Mouse (Mus musculus) hindbrain, embryonic 12.5 days (tissue): ENCODE results near the gene Fam196b. TPM values are rescaled to one million over a fixed set of nuclear protein-coding genes. Genes with fewer than 3 reads are reported as not detected.

Experiments used
- polyA plus RNA-seq: library from polyadenylated mRNA; unstranded; fragments of >200 nt; fragmentation: Nextera tagmentation; extraction: Ambion mirVana; gene quantifications from 2 replicates; pipeline ENCODE4 v1.2.1, GENCODE M21; 2016

The Fam196b gene
- polyA plus RNA-seq, 1 experiment from 2014 or later, result 2.7 TPM

Other genes starting within 250 kb of the Fam196b start
- gene 4930469K13Rik, start 216.3 kb upstream of the Fam196b start, polyA plus RNA-seq, result 4.0 and 9.8 TPM in 2 replicates
- gene Foxi1, start 106.7 kb upstream of the Fam196b start, polyA plus RNA-seq, result 0.78 and 0.92 TPM in 2 replicates